Comparison of ENCODE assay signal across 30 mouse cellular contexts in genomic region chr5:65900113-65900512, GRCm38 (mm10). TPM values are rescaled to one million over a fixed set of nuclear protein-coding genes. Genes with fewer than 3 reads are reported as not detected.
A peak's percentile ranks its signal among the peaks of the same experiment; 100 is the strongest.
DNase-seq lines count a peak whose midpoint lies in the region; ATAC-seq and TF ChIP-seq lines count a peak whose summit lies in the region.
"Had no signal": no experiment of that assay in that cellular context is flagged by ENCODE, and none has a peak within 500 bp of the region (broad histone marks: within the 10 kb centered on the region; RNA-seq: fewer than 3 reads in every experiment).

No protein-coding gene starts in this region.

- H3K36me3 ChIP-seq in liver, postnatal 0 days (replicated peaks; ENCODE audit: insufficient read depth, low read length) = no peaks in the 10 kb centered on the region
- H3K36me3 ChIP-seq in liver, embryonic 12.5 days = no peaks in the 10 kb centered on the region
- H3K36me3 ChIP-seq in MEL (ENCODE audit: control insufficient read depth in 1 of 2, insufficient read depth in 2 of 2, low read length in 2 of 2) = peaks cover 0 to 62% of the 10 kb centered on the region in 2 experiments; a peak in 2 of 4 replicates
- no peaks in the 10 kb centered on the region for H3K36me3 ChIP-seq in midbrain, embryonic 10.5 days
- H3K36me3 ChIP-seq: embryonic facial prominence, embryonic 10.5 days; embryonic facial prominence, embryonic 13.5 days; forebrain, embryonic 12.5 days; forebrain, embryonic 15.5 days; heart, embryonic 12.5 days; hindbrain, embryonic 12.5 days; hindbrain, embryonic 15.5 days had no signal

- H3K4me2 ChIP-seq in liver, postnatal 0 days (ENCODE audit: low read depth, low read length) = no peak overlapping the region
- no peak overlapping the region for H3K4me2 ChIP-seq in liver, embryonic 12.5 days
- H3K4me2 ChIP-seq: embryonic facial prominence, embryonic 13.5 days; forebrain, embryonic 12.5 days; forebrain, embryonic 15.5 days; heart, embryonic 12.5 days; hindbrain, embryonic 12.5 days; hindbrain, embryonic 15.5 days had no signal

- ATAC-seq in CD4-positive, CD25-positive, alpha-beta regulatory T cell, adult 4 months = no peak
- ATAC-seq in liver, postnatal 0 days = peak; percentile 63
- no peak for ATAC-seq in liver, embryonic 12.5 days
- peak; percentile 66 for ATAC-seq in megakaryocyte progenitor cell, adult 5-6 weeks (replicated peaks; ENCODE audit: poor library complexity)
- ATAC-seq: Patski had no signal

- peaks cover 10% of the 10 kb centered on the region for H3K79me2 ChIP-seq in MEL (ENCODE audit: control insufficient read depth, insufficient read depth, low read length, poor library complexity)

- H3K9me3 ChIP-seq in liver, postnatal 0 days (ENCODE audit: low read length) = peaks cover 4% of the 10 kb centered on the region; the same call in 1 of the 2 replicates
- H3K9me3 ChIP-seq in liver, embryonic 12.5 days (replicated peaks) = peaks cover 18% of the 10 kb centered on the region; the same call in 1 of the 2 replicates
- no peaks in the 10 kb centered on the region for H3K9me3 ChIP-seq in MEL (replicated peaks; ENCODE audit: insufficient read depth, low read length)
- peaks cover 23% of the 10 kb centered on the region for H3K9me3 ChIP-seq in midbrain, embryonic 10.5 days (replicated peaks)
- H3K9me3 ChIP-seq: forebrain, embryonic 15.5 days had no signal

- TF ChIP-seq CTCF in liver, postnatal 0 days (IDR thresholded peaks at IDR 0.05; ENCODE audit: low read depth) = no peak
- no peak for TF ChIP-seq CTCF in MEL (IDR thresholded peaks at IDR 0.05 in 2 of 3, conservative IDR thresholded peaks at IDR 0.05 in 1 of 3; ENCODE audit: control insufficient read depth in 1 of 3, insufficient read depth in 1 of 3, low read depth in 2 of 3, low read length in 3 of 3, poor library complexity in 1 of 3, severe bottlenecking in 1 of 3)

- peaks cover 8% of the 10 kb centered on the region; the same call in 1 of the 2 replicates for H3K4me1 ChIP-seq in liver, postnatal 0 days (ENCODE audit: insufficient read depth)
- peaks cover 19% of the 10 kb centered on the region for H3K4me1 ChIP-seq in liver, embryonic 12.5 days
- H3K4me1 ChIP-seq in MEL (ENCODE audit: control insufficient read depth in 1 of 2, insufficient read depth in 2 of 2, low read length in 2 of 2) = peaks cover 43 to 57% of the 10 kb centered on the region in 2 experiments
- peaks cover 4% of the 10 kb centered on the region; the same call in 1 of the 2 replicates for H3K4me1 ChIP-seq in midbrain, embryonic 10.5 days
- H3K4me1 ChIP-seq: embryonic facial prominence, embryonic 10.5 days had no signal

- TF ChIP-seq RAD21 in MEL (IDR thresholded peaks at IDR 0.05; ENCODE audit: low read depth, low read length) = no peak

- peak; percentile 52; the same call in 1 of the 2 replicates for TF ChIP-seq EP300 in liver, postnatal 0 days (IDR thresholded peaks at IDR 0.05; ENCODE audit: low read depth)
- TF ChIP-seq EP300 in MEL (IDR thresholded peaks at IDR 0.05; ENCODE audit: low read depth in 1 of 2, low read length in 2 of 2) = peak; percentile 76 to 87

- H3K4me3 ChIP-seq in liver, postnatal 0 days (ENCODE audit: low read depth, low read length) = no peak overlapping the region
- H3K4me3 ChIP-seq in liver, embryonic 12.5 days = no peak overlapping the region
- peak overlapping the region; percentile 54 to 57 for H3K4me3 ChIP-seq in MEL (ENCODE audit: control insufficient read depth in 1 of 2, insufficient read depth in 1 of 2, low read depth in 2 of 2, low read length in 2 of 2)
- no peak overlapping the region for H3K4me3 ChIP-seq in midbrain, embryonic 10.5 days
- H3K4me3 ChIP-seq: embryonic facial prominence, embryonic 10.5 days; embryonic facial prominence, embryonic 13.5 days; erythroblast, embryonic 14.5 days; forebrain, embryonic 12.5 days; forebrain, embryonic 15.5 days; heart, embryonic 12.5 days; hindbrain, embryonic 12.5 days; hindbrain, embryonic 15.5 days had no signal

- 65% methylated on average over 6 of the region's 6 CpGs for WGBS in liver, postnatal 0 days (ENCODE audit: insufficient replicate concordance)
- WGBS in liver, embryonic 12.5 days (ENCODE audit: insufficient replicate concordance) = 51% methylated on average over 6 of the region's 6 CpGs
- WGBS in midbrain, embryonic 10.5 days = 90% methylated on average over 6 of the region's 6 CpGs

- peak; percentile 24 for DNase-seq in CD4-positive, CD25-positive, alpha-beta regulatory T cell, adult 2 months (ENCODE audit: low read depth, low spot score)
- DNase-seq in liver, postnatal 0 days = no peak
- DNase-seq in MEL (ENCODE audit: low read depth, low spot score) = peak; percentile 82
- DNase-seq in adrenal gland, adult 2 months = no peak
- no peak for DNase-seq in midbrain, embryonic 10.5 days (ENCODE audit: low spot score)
- DNase-seq: adrenal gland, postnatal 14 days; cerebellum, adult 11 months; cerebellum, adult 2 months; cerebellum, adult 9-11 months; cerebellum, postnatal 25 days; embryo, embryonic 11 days; gastrocnemius, postnatal 10 days; gastrocnemius, postnatal 36 days had no signal

- H3K27ac ChIP-seq in liver, postnatal 0 days (ENCODE audit: low read depth) = no peak overlapping the region
- H3K27ac ChIP-seq in liver, embryonic 12.5 days = no peak overlapping the region
- H3K27ac ChIP-seq in MEL (ENCODE audit: control insufficient read depth, low read depth, low read length) = peak overlapping the region; percentile 99
- no peak overlapping the region for H3K27ac ChIP-seq in midbrain, embryonic 10.5 days (replicated peaks)
- H3K27ac ChIP-seq: embryonic facial prominence, embryonic 10.5 days; embryonic facial prominence, embryonic 13.5 days; forebrain, embryonic 12.5 days; hindbrain, embryonic 15.5 days had no signal

- no peaks in the 10 kb centered on the region for H3K27me3 ChIP-seq in liver, postnatal 0 days (ENCODE audit: insufficient read depth, low read length)
- H3K27me3 ChIP-seq in liver, embryonic 12.5 days (replicated peaks) = no peaks in the 10 kb centered on the region
- no peaks in the 10 kb centered on the region for H3K27me3 ChIP-seq in MEL (ENCODE audit: control insufficient read depth in 1 of 2, insufficient read depth in 2 of 2, low read length in 2 of 2)
- no peaks in the 10 kb centered on the region for H3K27me3 ChIP-seq in midbrain, embryonic 10.5 days (ENCODE audit: low read depth, poor library complexity, severe bottlenecking)
- H3K27me3 ChIP-seq: embryonic facial prominence, embryonic 13.5 days; forebrain, embryonic 12.5 days; forebrain, embryonic 15.5 days; heart, embryonic 12.5 days; hindbrain, embryonic 12.5 days; hindbrain, embryonic 15.5 days; Patski had no signal

- no peak; a peak in 1 of 4 replicates for TF ChIP-seq POLR2A in MEL (IDR thresholded peaks at IDR 0.05; ENCODE audit: control insufficient read depth in 1 of 2, insufficient read depth in 1 of 2, low read depth in 1 of 2, low read length in 2 of 2, poor library complexity in 1 of 2)

- H3K9ac ChIP-seq in liver, postnatal 0 days (replicated peaks) = no peak overlapping the region
- no peak overlapping the region for H3K9ac ChIP-seq in liver, embryonic 12.5 days
- peak overlapping the region; percentile 71 for H3K9ac ChIP-seq in MEL (ENCODE audit: control insufficient read depth, low read depth, low read length, poor library complexity, severe bottlenecking)
- H3K9ac ChIP-seq: embryonic facial prominence, embryonic 13.5 days; forebrain, embryonic 12.5 days; forebrain, embryonic 15.5 days; heart, embryonic 12.5 days; hindbrain, embryonic 12.5 days; hindbrain, embryonic 15.5 days had no signal

TF ChIP-seq in MEL, 35 proteins besides CTCF, POLR2A, EP300 and RAD21 (continues in another document):
- TF ChIP-seq HCFC1 (IDR thresholded peaks at IDR 0.05; ENCODE audit: low read depth, low read length) (no peak), USF1 (IDR thresholded peaks at IDR 0.05; ENCODE audit: low read depth, low read length) (no peak), MAFK (IDR thresholded peaks at IDR 0.05; ENCODE audit: borderline replicate concordance, low read depth, low read length) (no peak), CHD1 (IDR thresholded peaks at IDR 0.05; ENCODE audit: low read depth, low read length) (no peak), POLR2AphosphoS5 (IDR thresholded peaks at IDR 0.05; ENCODE audit: borderline replicate concordance, low read depth, low read length) (no peak), MXI1 (IDR thresholded peaks at IDR 0.05; ENCODE audit: low read depth, low read length) (peak; percentile 52), RCOR1 (IDR thresholded peaks at IDR 0.05; ENCODE audit: low read depth, low read length) (0 out of 2 replicates have a peak, but pooled peaks have one; percentile 8), POLR2AphosphoS2 (IDR thresholded peaks at IDR 0.05; ENCODE audit: low read length) (no peak), UBTF (IDR thresholded peaks at IDR 0.05; ENCODE audit: borderline replicate concordance, insufficient read depth, low read depth, low read length) (no peak)

RNA-seq across cellular contexts. Expression of gene Chrna9, which starts 34.6 kb away (rescaled TPM):
- 1 to 10 TPM; 2.0 to 2.1 TPM for polyA plus RNA-seq in CD4-positive, CD25-positive, alpha-beta regulatory T cell, adult 4 months (2017; shearing (Covaris generic))
- polyA plus RNA-seq in liver, postnatal 0 days (2015; fragmentation: Nextera tagmentation; extraction: Ambion mirVana) = 0.07 TPM in 1 of 2 replicates, not detected in the other
- polyA plus RNA-seq in liver, embryonic 12.5 days (2016; fragmentation: Nextera tagmentation; extraction: Ambion mirVana) = not detected in 2 replicates
- total RNA-seq in MEL (2012; rRNA removed) = not detected in 2 replicates
- not detected for polyA plus RNA-seq in MEL (2012; ENCODE audit: insufficient read depth in 1 of 2, insufficient read length in 2 of 2, low read depth in 1 of 2, low replicate concordance in 2 of 2, missing spikeins in 1 of 2)
- not detected in 2 replicates for total RNA-seq in megakaryocyte progenitor cell, adult 5-6 weeks (2015)
- total RNA-seq in megakaryocyte progenitor cell, adult 5-6 weeks (2017) = not detected in 2 replicates
- not detected for total RNA-seq in adrenal gland, adult 2 months (2021)
- not detected in 2 replicates for polyA plus RNA-seq in adrenal gland, adult 2 months (2012; rRNA removed)
- polyA plus RNA-seq in midbrain, embryonic 10.5 days (2016; fragmentation: Nextera tagmentation; extraction: Ambion mirVana) = 0.10 TPM in 1 of 2 replicates, not detected in the other
- total RNA-seq: granulocyte monocyte progenitor cell, adult 5-6 weeks; hematopoietic stem cell, adult 5-6 weeks had no signal
- polyA plus RNA-seq: cerebellum, adult 2 months; cortical plate, adult 2 months; embryonic facial prominence, embryonic 13.5 days; erythroblast, embryonic 14.5 days; forebrain, embryonic 12.5 days; forebrain, embryonic 15.5 days; heart, postnatal 0 days; hindbrain, embryonic 15.5 days; intestine, embryonic 14.5 days; Patski had no signal

RNA-seq across cellular contexts. Expression of gene Rhoh, which starts 39.1 kb away (rescaled TPM):
- 100 to 1,000 TPM; 342 to 463 TPM for polyA plus RNA-seq in CD4-positive, CD25-positive, alpha-beta regulatory T cell, adult 4 months (2017; shearing (Covaris generic))
- polyA plus RNA-seq in liver, postnatal 0 days (2015; fragmentation: Nextera tagmentation; extraction: Ambion mirVana) = 4.3 and 5.1 TPM in 2 replicates
- polyA plus RNA-seq in liver, embryonic 12.5 days (2016; fragmentation: Nextera tagmentation; extraction: Ambion mirVana) = 2.1 and 2.5 TPM in 2 replicates
- total RNA-seq in MEL (2012; rRNA removed) = 0.10 and 0.15 TPM in 2 replicates
- under 1 TPM in 1 of 2 experiments, not detected in 1; 0.31 TPM for polyA plus RNA-seq in MEL (2012; ENCODE audit: insufficient read depth in 1 of 2, insufficient read length in 2 of 2, low read depth in 1 of 2, low replicate concordance in 2 of 2, missing spikeins in 1 of 2)
- total RNA-seq in megakaryocyte progenitor cell, adult 5-6 weeks (2015) = 13.3 and 15.3 TPM in 2 replicates
- total RNA-seq in megakaryocyte progenitor cell, adult 5-6 weeks (2017) = 18.2 and 18.6 TPM in 2 replicates
- under 1 TPM; 0.52 to 0.69 TPM for total RNA-seq in adrenal gland, adult 2 months (2021)
- 0.18 and 0.29 TPM in 2 replicates for polyA plus RNA-seq in adrenal gland, adult 2 months (2012; rRNA removed)
- polyA plus RNA-seq in midbrain, embryonic 10.5 days (2016; fragmentation: Nextera tagmentation; extraction: Ambion mirVana) = 0.22 and 0.27 TPM in 2 replicates
- polyA plus RNA-seq: erythroblast, embryonic 14.5 days had no signal

Comparison
In these comparisons a context has a peak if more than half of its experiments do, and no peak if none do; other contexts are left out.
1. ATAC-seq: peak in liver, postnatal 0 days (single experiment) and megakaryocyte progenitor cell, adult 5-6 weeks (single experiment); none in CD4-positive, CD25-positive, alpha-beta regulatory T cell, adult 4 months (single experiment) and liver, embryonic 12.5 days (single experiment).
2. DNase-seq: peak in CD4-positive, CD25-positive, alpha-beta regulatory T cell, adult 2 months (single experiment) and MEL (single experiment); none in liver, postnatal 0 days (single experiment), adrenal gland, adult 2 months (single experiment) and midbrain, embryonic 10.5 days (single experiment).
3. H3K4me3 ChIP-seq: peak in MEL (2 of 2); none in liver, postnatal 0 days (single experiment), liver, embryonic 12.5 days (single experiment) and midbrain, embryonic 10.5 days (single experiment).
4. RNA of gene Rhoh, which starts 39.1 kb away (polyA plus RNA-seq): 342 to 463 TPM in CD4-positive, CD25-positive, alpha-beta regulatory T cell, adult 4 months; 4.3 to 5.1 TPM in liver, postnatal 0 days, 2.1 to 2.5 TPM in liver, embryonic 12.5 days, 0.31 TPM in MEL, 0.18 to 0.29 TPM in adrenal gland, adult 2 months and 0.22 to 0.27 TPM in midbrain, embryonic 10.5 days; every median in the first group is over 10 times any median in the second.